Mouse (Mus musculus) adrenal gland, postnatal 36 days (tissue): ENCODE measurements at regions not wholly inside any gene's neighbourhood (a gene's known extent, or its start where the extent isn't known, plus 50 kb on each side); places are given as distances from the start of the nearest gene placed in this dataset.

Experiments used
- DNase-seq, 2 experiments: peaks; one replicate each; pipeline ENCODE4 v3.0.0; 2021; ENCODE audit warnings: mixed read lengths in 1 of 2

DNA sequence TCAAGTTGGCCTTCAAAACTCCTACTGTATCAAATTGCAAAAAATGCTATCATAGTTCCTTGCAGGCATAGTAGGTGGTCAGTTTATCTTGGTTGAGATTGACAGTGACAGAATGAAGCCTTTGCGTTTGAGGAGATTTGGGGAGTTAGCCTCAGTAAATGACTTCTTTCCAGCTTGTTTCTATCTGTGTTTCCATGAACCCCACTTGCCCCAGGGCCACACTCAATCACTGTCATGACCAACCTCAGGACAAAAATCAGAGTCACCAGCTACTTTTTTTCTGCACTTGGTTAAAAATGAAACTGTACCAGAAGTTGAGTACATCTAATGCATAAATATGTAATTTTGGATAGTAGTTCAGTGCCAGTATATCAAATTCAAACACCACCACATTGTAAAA, 287.7 kb upstream of the Arid1b start:
- peak; percentile 24 to 41 for DNase-seq

DNA sequence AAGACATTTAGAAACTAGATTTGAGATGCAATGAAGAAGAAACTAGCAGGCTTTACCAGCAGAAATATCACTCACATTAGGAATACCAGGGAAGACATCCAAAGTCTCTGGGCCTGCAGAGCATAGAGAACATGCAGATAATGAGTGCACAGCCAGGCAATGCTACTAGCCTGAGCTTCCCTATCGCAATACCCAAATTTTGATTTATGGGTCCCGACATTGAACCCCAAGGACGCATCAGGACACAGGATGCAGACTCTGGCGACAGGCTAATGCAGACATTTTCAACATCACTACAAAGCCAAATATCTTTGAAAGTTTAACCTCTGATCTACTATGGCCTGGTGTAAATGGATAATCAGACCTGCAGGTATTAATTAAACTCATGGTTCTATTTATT, 273.1 kb upstream of the Arid1b start:
- DNase-seq: peak; percentile 44 to 48

DNA sequence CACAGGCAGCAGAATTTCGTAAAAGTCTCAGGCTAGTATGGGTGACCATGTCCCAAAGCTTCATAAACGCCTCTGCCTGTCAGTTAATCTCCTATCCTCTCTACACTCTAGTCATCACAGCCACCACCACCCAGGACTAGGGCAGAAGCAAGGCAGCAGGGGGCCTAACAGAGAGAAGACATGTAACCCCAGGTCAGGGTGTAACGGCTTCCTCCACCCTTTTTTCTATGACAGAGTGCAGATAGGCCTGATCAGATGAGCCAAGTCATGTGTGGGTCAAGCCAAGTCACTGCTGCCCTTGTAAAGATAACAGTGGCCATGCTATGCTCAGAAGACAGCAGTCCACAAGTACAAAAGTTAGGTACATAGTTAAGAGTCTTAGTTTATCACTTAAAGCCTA, 270.1 kb upstream of the Arid1b start:
- DNase-seq: no peak

DNA sequence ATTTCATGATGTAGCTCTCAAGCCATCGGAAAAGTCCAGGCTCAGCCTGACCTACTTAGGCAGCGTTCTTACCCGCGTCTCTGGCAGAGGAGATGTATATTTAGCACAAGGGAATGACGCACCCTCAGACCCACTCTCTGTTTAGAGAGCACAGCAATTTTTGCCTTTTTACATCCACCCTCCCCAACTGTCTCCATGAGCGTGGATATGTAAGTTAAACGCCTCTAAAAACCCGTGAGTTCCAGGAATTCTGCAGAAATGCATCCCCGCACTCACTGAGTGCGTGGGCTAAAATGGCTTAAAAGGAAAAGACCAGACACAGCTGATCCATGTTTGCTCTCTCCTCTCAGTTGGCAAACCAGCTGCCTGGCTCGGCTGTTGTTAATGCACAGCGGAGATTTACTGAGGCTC, 267.8 kb upstream of the Arid1b start:
- DNase-seq: peak; percentile 32 to 40

DNA sequence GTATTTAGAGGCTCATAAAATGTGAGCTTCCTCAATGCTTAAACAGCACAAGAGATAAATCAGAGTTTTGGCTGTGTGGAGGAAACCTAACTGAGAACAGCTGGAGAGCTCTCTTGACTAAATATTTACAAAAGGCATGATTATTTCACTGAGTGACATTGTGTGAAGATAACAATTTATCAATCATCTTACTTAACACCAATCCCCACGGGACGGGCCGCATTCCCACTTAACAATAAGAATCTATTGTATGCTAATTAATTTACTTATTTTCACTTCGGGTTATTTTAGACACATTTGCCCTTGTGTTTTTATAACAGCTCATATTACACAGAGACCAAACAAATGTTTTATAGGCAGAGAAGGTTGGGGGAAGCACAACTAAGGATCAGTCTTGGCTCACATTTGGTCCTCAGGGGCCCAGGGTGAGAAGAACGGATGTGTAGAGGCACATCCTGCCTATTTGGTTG, 259.7 kb upstream of the Arid1b start:
- no peak for DNase-seq

DNA sequence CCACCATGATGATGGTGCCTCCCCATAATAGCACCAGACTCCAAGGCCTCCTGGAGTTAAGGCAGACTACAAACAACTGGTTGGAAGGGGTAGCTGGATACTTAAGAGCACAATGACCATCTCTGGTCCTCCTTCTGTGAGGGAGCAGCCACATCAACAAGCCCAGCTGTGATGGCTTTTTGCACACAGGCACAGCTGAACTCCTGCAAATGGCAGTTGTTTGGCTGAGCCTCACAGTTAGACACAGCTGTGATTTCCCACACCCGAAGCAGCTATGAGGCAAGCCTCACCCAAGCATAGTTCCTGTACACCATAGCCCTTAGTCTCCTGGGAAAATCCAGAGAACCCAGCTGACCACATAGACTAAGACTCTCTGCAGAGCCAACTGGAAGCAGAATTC, 258.9 kb upstream of the Arid1b start:
- no peak for DNase-seq

DNA sequence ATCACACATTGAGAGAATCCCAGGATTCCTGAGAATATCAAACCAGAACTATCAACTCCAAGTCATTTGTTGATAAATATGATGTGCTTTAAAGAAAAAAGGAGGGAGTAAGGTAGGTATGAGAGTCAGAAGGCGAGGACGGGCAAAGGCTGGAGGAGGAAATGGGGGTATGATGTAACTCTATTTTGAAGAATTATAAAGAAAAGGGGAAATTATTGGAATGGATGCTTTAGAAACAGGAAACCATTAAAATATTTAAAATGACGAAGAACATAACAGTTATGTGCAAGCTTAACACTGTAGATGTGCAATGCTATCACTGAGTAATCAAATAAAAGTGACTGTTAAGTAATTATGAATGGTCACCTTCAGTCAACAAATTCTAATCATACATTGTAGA, 257.4 kb upstream of the Arid1b start:
- no peak for DNase-seq

DNA sequence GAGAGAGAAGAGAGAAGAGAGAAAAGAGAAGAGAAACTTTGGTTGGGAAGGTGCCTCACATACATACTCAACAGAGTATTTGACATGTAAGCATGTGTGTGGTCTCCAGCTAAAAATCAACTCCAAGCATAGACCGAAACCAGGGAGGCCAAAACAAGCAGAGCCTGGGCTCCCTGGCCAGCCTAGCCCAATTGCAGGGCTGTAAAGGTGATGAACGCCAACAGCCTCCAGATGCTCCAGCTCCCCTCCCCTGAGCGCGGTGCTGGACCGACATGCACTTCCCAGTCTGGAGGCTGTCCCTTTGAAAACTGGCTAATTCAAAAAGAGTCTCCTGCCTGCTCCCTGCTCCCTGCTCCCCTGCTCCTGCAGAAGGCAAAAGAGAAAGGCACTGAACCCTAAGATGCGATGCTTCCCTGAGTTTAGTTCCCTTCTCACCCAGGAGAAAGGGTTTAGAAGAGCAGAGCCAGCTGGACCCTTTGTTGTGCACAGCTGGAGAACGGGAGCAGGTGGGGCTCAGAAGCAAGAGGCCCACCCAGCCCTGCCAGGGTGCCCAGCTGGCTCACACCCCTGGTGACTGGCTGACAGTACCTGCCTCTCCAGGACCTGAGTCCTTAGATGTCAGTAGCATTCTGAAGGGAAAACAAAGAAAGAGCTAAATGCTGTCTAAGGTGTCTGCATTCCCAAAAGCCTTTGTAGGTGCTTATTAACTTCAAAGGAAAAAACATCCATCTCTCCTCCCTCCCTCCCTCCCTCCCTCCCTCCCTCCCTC, 255.2 kb upstream of the Arid1b start:
- no peak for DNase-seq

DNA sequence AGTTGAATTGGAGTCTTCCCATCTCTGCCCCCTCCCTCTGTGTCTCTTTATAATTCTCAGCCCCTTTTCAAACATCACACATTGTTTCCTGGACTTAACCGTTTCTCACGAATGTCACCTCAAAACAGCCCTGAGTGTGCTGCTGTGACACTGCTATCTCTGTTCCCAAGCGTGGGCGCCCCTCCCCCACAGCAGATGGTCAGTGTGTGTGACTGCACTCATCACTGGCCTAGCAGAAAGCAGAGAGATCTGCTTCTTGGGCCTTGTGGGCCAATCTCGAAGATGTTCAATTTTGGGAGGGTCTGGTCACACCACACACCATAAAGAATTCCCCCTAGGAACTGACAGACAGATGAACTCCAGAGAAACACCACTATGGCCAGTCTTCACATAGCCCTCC, 253.3 kb upstream of the Arid1b start:
- no peak for DNase-seq

DNA sequence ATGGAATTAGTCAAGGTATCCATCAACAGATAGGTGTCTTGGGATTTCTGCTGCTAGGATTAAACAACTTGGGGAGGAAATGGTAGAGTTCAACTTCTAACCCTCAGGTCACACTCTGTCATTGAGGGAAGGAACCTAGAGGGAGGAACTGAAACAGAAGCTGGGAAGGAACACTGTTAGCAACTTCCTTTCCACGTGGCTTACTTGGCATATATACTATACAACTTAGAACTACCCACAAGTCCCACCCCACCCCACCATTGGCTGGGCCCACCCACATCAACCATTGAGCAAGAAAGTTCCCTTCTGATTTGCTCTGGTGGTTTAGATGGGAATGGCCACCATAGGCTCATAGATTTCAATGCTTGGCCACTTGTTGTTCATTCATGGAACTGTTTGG, 251.8 kb upstream of the Arid1b start:
- DNase-seq: no peak

DNA sequence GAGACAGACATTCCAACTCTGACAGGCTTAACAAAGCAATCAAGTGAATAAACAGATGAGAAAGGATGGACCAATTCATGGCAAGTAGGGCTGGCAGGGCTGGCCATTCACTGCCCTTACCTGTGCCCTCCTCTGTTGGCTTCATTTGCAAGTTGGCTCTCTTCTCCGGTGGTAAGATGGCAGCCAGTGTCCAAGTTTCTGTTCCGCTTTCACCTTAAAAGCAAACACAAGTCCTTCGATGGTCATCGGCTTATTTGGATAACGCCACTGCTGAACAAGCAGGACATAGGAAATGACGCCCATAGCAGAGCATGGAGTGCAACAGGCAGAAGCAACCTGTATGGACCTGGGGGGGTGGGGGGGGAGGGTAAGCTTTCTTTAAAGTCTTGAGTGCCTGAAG, 231.2 kb upstream of the Arid1b start:
- DNase-seq: no peak

DNA sequence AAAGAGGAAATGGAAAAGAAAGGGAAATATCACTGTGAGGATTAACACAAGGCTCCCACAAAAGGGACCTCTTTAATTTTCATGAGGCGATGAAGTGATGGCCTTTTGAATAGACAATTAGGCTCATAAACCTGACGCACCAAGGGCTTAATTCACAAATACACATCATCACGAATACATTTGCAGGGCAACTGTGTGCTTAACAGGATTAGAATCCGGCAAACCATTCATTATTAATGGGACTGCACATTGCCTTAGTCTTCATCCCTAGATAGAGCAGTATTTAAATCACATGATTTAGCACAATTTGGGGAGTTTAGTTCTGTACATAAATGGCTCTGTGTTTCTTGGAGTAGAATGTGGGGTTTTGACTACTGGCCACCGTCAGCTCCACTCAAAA, 228.4 kb upstream of the Arid1b start:
- DNase-seq: no peak

DNA sequence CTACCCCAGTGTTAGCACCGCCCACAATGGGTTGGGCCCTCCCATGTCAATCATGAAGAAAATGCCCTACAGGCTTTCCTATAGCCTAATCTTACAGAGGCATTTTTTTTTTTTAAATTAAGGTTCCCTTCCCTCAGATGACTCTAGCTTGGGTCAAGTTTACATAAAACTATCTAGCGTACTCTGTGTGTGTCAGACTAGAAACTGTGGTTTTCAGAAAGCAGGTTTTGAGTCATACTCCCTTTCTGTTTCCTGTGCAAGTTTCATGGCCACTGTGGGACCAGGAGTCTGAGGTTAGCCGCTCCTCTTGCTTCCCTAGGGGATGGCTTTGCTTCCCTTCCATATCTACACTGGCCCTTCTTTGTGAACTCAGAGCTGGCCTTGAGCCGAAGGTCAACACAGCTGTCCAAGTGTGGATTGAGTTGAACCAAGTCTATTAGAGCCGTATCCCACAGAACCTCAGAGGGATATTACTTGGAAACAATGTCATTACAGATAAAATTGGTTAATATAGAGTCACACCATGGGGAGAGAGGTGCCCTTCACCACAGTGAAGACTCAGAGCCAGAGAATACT, 226.1 kb upstream of the Arid1b start:
- DNase-seq: peak; percentile 48 to 59

DNA sequence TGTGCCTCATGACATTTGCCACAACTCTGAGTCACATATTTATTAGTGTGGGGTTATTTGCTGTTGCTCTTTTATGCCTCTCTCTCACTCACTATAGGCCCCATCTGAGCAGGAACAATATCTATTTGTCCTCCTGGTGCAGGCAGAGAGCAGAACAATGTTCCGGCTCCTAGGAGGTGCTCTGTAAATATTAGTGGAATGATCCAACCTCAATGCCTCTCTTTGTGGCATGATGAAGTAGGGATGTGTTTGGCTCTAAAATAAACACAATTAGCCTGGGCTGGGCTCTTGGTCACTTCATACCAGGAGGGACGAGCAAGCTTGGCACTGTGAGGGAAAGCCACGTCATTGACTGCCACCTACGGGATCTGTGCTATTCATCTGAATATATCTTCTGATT, 224.8 kb upstream of the Arid1b start:
- no peak for DNase-seq

DNA sequence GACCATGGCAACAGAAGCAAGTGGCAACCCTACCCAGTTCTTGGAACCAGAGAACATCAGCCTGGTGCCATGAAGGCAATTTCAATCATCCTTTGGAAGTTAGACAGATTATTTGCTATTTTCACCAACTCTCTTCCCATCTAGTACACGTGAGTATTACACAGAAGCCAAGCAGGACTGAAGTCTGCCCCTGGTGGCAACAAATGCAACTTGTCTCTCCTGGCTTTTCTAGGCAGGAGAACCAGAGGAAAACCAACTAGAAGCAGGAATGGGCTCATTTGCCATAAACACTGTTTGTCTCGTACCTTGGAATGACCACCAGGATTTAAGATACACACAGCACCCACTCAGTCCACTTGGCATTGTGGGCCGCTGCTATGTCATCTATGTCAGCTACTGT, 224.1 kb upstream of the Arid1b start:
- peak in 1 of 2 experiments; percentile 7 for DNase-seq

DNA sequence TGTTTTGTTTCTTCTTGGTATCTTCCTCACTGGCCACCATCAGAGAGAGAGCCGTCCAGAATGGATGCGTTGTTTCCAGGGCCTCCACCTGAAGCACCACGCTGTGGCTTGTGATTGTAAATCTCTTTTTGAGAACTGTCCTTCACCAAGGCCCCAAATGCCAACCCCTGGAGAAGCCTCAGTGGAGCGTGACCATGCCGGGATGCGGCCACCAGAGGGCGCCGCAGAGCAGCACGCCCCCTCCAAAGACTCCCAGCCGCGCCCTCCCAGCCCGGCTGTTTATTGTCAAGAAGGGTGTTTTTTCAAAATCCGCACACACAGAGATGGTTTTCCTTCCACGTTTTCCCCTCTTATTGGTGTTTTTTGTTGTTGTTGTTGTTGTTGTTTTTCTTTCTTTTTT, 216.0 kb upstream of the Arid1b start:
- peak; percentile 82 to 87 for DNase-seq

DNA sequence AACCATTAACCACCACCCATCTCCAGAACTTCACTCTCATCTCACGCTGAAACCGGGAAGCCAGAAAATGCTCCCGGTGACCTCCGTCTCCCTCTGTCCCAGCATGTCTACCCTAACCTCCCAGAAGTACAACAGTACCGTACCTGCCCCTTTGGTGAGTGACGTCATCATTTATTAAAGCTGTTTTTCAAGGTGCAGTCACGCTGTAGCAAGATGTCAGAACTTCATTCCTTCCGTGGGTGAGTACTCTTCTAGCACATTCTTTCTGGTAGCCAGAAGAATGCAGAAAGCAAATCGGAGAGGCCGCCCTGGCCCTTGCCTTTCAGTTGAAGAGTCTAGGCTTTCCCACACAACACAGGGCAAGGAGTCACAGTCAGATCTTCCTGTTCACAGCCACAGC, 215.1 kb upstream of the Arid1b start:
- DNase-seq: no peak

DNA sequence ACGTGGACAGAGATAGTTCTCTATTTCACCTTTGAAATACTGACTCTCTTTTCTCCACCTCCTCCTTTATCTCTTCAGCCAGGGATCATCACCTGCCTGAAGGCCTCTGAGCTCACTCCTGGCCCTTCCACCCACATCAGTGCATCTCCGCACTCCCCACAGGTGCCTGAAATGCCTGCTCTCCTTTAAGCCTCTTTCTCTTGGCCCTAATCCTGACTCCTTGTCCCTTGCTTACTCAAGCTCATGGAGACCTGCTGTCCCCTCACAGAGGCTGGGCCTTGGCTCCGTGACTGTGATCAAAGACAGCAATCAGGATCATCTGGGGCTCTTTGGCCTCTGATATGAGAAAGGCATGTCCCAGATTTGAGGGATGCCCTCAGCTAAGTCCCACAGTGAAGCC, 212.5 kb upstream of the Arid1b start:
- no peak for DNase-seq

DNA sequence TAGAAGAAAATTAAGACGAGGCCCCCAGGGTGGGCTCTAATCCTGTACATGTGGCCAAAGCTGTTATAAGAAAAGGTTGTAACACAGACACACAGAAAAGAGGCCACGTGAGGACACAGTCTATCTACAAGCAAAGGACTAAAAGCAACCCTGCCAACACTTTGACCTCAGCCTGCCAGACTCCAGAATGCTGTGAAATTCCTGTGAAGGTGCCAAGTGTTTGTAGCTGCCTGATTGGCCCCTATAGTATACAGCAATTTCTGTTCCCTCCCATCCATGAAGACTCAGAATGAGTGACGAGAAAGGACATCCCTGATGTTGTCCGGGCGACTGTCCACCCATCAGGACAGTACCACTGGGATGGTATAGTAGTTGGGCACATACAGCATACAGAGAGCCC, 209.8 kb upstream of the Arid1b start:
- DNase-seq: peak in 1 of 2 experiments; percentile 24

DNA sequence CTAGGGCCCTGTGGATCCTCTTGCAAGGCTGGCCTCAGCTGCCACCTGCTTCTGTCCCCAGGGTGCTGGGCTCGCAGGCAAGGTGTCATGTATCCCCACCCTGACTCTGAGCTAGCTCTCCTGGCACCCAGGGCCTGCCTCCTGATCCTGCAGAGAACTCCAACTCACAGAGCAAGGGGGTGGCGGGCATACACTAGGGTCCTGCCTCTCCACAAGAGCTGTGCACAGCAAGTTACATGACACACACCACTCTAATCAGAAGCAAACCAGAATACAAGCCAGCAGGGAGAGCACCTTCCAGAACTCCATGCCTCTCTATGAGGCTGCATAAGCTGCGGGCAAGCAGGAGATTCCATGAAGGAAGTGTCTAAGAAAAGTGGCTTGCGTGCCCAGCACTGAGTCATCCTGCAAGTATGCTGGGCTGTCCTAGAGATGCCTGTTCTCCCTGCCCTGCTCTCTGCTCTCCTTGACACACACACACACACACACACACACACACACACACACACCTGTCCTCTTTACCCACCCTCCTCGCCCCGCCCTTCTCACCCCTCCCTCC, 208.8 kb upstream of the Arid1b start:
- DNase-seq: peak; percentile 59 to 60

DNA sequence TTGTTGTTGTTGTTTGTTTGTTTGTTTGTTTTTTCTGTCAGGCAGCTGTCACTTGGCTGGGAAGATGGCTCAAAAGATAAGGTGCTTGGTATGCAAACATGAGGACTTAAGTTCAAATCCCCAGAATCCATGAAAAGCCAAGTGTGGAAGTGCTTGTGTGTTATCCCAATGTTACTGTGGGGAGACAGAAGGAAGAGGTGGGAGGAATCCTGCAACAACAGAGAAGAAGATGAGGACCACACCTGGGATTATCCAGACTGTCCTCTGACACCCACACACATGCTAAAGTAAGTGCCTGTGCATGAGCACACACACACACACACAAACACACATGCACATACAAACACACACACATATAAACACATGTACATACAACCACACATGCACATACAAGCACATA, 207.6 kb upstream of the Arid1b start:
- DNase-seq: no peak

DNA sequence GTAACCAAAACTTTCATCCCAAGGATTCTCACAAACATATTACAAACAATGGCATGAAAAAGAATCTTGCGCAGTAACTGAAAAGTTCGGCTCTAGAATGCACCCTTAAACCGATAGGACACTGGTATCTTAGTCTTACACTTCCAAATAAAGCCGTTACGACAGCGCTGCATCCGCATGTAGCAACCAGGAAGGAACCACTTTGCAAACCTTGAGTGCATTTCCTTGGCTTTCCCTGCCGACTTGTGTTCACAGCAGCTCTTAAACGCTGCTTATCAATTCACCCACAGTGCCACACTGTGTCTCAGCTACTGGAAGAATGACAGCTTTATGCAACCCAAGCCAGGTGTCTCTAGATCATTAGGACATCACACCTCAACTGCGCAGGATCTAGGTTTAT, 202.3 kb upstream of the Arid1b start:
- DNase-seq: no peak

DNA sequence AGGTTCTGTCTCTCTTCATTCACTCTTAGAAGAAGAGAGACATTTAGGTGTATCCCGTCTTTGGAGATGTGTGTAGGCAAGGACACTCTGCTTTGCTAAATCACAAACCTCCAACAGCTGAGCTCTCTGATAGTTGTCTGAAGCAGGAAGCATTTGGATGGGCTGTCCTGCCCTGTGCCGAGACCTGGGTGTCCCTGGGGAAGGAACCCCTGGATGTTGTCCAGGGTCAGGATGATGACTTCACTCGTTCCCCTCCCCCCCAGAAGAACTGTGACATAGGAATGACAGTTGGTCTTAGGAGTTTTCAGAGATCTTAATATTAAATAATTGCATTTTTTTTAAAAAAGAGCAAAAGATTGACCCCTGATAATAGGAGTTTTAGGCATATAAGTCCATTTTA, 197.9 kb upstream of the Arid1b start:
- peak; percentile 40 to 64 for DNase-seq

DNA sequence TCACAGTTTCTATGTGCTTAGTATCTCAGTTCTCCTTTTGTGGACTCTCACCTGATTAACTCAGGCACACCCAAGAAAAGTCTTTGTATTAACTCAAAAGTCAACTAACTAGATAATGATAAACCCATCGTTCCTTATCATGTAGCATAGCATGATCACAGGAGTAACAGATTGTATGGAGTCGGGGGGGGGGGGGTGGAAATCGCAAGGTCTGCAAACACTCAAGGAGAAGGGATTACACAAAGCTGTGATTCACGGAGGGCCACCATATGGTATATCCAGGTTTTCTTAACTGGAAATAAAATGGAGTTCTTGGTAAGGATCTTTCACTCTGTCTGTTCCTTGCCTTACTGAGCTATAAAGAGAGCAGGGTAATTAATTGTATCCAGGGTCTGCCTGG, 190.1 kb upstream of the Arid1b start:
- no peak for DNase-seq
